Mouse (Mus musculus) c-Kit-positive CD71-positive TER-119-positive erythroid progenitor cells, embryonic 14.5 days (primary cell): ENCODE results near the gene Tmem270.

ENCODE experiments used
- DNase-seq: peaks from one replicate; pipeline ENCODE4 v3.0.0-alpha.2; 2013; ENCODE audit warnings: low spot score

Gene Tmem270

GRCm38 (mm10) chr5:134887447-134888335 lies 18.8 kb downstream of the Tmem270 start:
- no peak for DNase-seq

- no peak for DNase-seq
Measured at GRCm38 (mm10) chr5:134883077-134883476, 23.5 kb downstream of the Tmem270 start.

DNA sequence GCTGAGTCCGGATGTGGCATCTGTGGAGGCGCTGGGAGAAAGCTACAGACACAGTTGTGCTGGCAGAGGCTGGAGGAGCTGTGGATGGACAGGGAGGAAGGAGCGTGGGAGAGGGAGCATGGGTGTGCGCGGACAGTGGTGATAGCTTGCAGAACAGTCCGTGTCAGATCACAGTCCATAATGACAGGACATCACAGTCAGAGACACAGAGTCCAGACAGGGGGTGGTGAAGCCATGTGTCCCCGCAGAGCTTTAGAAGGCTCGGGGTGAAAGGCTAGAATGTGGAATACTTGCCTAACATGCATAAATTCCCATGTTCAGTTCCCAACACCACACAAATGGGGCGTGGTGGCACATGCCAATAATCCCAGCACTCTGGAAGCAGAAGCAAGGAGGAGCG lies 29.7 kb downstream of the Tmem270 start:
- DNase-seq: no peak

GRCm38 (mm10) chr5:134875245-134875644 lies 31.3 kb downstream of the Tmem270 start:
- no peak for DNase-seq

GRCm38 (mm10) chr5:134873956-134874879 lies 32.3 kb downstream of the Tmem270 start:
- no peak for DNase-seq

DNA sequence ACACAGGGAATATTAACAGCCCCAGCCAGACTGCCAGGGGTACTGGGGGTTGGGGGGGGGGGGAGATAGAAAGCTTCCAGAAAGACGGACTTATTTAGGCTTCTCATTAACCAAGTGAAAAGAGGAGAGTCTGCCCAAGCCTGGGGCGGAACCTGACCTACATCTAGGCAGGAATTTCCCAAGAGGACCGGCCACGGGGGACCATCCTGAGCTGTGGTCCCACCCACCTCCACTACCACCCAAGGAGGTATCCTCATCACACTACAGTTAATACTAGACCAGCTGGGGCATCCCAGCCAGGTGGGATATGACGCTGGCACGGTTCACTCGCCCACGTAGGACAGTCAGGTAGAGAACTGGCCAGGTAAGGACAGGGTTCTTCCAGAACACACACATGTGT lies 33.5 kb downstream of the Tmem270 start:
- DNase-seq: no peak

- DNase-seq: no peak
Measured at GRCm38 (mm10) chr5:134872597-134872996, 33.9 kb downstream of the Tmem270 start.

GRCm38 (mm10) chr5:134868506-134868905 lies 38.0 kb downstream of the Tmem270 start:
- DNase-seq: no peak

GRCm38 (mm10) chr5:134867320-134868144 lies 39.0 kb downstream of the Tmem270 start:
- DNase-seq: no peak

GRCm38 (mm10) chr5:134865158-134865557 lies 41.4 kb downstream of the Tmem270 start:
- DNase-seq: no peak

DNA sequence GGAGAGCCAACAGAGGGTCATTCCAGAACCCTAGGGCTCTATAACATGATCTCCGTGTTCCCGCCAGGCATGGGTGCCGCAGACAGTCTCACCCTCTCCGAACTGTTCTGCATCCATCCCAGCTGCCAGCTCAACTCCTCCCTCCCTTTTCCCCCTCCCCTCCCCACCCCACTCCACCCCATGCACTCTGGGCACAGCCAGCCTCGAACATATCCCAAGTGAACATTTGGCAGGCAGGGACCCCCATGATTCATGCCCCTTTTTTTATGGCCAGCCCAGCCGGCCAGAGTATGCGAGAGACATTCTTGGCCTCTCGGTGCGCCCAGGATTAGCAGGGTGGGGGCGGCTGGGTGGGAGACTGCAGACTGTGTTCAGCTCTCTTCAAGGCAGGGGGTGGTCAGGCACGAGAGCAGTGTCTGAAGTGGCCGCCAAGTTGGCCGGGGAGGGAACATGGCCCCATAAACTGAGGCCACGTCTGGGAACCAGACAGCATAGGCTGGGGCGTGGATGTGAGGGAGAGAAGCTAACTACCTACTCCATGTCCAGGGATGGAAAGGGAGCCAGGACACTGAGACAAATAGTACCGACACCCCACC lies 44.5 kb downstream of the Tmem270 start:
- no peak for DNase-seq

DNA sequence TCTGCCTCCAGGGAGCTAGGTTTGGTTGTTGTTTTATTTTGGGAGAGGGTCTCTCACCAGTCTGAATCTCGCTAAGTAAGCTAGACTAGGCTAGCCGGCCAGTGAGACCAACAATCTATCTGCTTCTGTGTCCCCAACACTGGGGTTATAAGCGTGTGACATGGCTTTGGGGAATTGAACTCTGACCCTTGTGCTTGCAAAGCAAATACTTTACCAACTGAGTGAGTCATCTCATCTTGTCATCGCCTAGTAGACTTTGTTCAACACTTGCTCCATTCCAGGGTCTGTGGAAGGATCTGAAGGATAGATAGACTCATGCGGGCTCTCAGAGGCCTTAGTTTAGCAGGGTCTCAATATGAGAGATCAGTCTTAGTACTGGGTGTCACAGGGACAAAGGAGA lies 47.3 kb downstream of the Tmem270 start:
- no peak for DNase-seq

- no peak for DNase-seq
Measured at GRCm38 (mm10) chr5:134858378-134858777, 48.2 kb downstream of the Tmem270 start.

DNA sequence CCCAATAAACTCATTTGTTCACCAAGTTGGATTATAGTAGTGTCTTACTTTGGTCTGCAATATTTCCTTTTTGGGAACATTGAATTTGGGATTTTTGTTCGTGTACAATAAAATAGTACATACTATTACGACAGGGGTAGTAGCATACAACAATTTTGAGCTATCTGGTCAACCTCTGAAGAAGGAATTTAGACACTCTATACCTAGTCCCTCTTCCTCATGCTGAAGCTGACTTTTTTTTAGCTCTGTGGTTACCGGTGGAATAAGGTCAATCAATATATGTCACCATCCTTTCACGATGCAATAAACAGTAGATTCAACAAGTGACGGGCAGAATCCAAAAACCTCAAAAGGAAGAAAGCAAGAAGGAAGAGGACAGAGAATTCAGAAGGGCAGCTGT lies 53.7 kb downstream of the Tmem270 start:
- DNase-seq: no peak
